Mouse (Mus musculus): ENCODE results near the gene Eif6. TPM values are rescaled to one million over a fixed set of nuclear protein-coding genes. Genes with fewer than 3 reads are reported as not detected.

Gene Eif6
- total RNA-seq, 2 experiments from 2014 or later, result 59.0 to 75.7 TPM

DNA sequence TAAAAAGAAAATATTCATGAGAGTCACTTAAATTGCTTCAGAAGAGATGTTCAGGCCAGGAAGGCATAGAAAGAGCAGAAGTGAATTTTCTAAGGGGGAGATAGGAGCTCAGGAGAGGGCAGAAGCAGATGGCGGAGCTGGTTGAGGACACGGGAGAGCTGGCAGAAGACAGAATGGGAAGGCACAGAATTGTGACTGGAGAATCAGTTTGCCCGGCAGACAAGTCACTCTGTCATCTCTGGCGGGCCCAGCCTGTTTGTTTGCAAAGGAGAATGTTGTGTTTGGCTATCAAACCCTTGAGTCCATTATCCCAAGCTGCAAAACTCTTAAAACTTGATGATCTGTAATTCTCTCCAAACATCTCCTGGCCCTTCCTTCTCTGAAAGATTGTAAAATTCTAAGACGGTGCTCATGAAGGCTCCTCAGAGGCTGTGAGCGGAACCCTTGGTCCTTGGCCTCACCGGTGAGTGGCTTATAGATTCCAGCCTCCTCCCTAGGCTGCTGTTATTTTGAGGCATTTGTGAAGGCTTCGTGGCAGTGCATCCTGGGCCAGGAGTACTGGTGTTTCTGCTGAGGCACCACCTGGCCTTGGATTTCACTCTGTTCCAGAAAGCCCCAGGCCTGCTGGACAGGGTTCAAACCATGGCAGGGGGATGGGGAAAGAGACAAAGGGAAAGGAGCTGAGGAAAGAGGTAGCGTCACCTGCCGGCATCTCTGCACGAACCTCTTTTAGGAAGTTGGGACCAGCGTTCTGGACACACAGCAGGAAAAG lies 31.9 kb downstream of the Eif6 start:
- DNase-seq (ENCODE audit: extremely low spot score in 1 of 2, low spot score in 1 of 2), result no peak

DNA sequence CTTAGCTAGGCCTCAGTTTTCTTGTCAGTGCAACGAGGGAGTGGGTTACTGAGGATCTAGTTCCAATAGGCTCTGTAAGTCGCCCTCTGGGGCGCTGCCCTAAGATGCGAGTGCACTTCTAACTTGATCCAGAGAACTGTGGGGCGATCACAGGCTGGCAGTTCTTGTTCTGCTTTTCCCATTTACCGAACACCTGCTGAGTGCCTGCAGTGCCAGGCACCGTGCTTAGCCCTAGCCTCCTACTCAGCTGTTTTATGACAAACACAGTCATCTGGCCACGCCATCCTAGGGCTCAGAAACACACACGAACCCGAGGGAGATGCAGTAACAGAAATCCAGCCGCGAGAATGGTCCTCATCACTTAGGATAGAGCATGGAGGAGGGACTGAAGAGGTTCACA lies 33.8 kb downstream of the Eif6 start:
- no peak for DNase-seq (ENCODE audit: extremely low spot score in 1 of 2, low spot score in 1 of 2)

- no peak for DNase-seq (ENCODE audit: extremely low spot score in 1 of 2, low spot score in 1 of 2)
Observed at GRCm38 (mm10) chr2:155787949-155788931, 38.5 kb downstream of the Eif6 start.

DNA sequence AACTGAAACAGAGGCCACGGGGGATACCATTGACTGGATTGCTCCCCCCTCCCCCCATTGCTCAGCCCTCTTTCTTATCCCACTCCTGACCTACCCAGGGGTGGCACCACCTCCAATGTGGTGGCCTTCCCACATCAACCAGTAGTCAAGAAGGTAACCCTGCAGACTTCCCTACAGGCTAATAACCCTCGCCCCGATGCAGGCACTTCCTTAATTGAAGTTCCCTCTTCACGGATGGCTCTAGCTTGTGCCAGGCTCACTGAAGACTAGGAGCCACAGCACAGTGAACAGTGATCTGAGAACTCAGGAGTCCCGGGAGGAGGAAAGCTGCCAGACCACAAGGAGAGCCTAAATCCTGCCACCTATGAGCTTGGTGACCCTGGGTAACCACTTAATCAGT lies 39.8 kb downstream of the Eif6 start:
- no peak for DNase-seq (ENCODE audit: extremely low spot score in 1 of 2, low spot score in 1 of 2)

DNA sequence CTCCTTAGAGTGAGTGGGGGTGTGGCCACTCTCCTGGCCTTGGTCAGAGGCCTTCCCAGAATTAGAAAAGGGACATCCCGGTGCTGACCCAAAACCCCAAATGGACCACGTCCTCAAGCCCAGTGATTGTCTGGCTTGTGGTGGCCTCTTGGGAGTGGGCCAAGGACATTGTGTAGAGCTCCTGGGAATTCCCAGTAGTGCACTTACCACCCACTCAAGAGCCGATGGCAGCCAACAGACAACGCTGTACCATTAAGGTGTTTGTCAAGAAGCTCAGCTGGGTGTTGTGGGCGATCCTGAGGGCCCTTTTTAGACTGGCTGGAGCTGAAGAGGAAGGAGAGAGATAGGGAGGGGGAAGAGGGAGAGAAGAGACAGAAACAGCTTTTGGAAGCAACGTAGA lies 42.2 kb downstream of the Eif6 start:
- DNase-seq (ENCODE audit: extremely low spot score in 1 of 2, low spot score in 1 of 2), result no peak

DNA sequence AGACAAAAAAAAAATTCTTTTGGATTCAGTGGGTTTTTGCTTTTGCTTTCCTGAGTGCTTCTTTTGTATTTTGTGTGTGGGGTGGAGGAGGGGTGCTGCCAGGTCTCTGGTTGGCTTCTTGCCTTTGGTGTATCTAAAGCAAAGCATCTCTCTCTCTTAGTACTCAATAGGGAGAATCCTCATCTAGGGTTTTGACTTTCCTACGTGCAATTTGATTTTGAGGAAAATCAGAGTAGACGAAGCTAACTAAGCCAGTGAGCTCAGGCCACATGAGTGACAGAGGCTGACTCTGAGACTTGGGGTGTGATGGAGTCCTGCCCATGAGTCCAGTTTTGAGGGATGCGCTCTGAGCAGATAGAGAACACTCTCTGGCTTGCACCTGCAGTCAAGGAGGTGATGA lies 47.2 kb downstream of the Eif6 start:
- no peak for DNase-seq (ENCODE audit: extremely low spot score in 1 of 2, low spot score in 1 of 2)

- no peak for DNase-seq (ENCODE audit: extremely low spot score in 1 of 2, low spot score in 1 of 2)
Observed at GRCm38 (mm10) chr2:155779066-155779465, 47.7 kb downstream of the Eif6 start.

- DNase-seq (ENCODE audit: extremely low spot score in 1 of 2, low spot score in 1 of 2), result no peak
Observed at GRCm38 (mm10) chr2:155778004-155778403, 48.7 kb downstream of the Eif6 start.

- DNase-seq (ENCODE audit: extremely low spot score in 1 of 2, low spot score in 1 of 2), result no peak
Observed at GRCm38 (mm10) chr2:155777688-155777985, 49.1 kb downstream of the Eif6 start.

GRCm38 (mm10) chr2:155776824-155777687 lies 49.7 kb downstream of the Eif6 start:
- no peak for DNase-seq (ENCODE audit: extremely low spot score in 1 of 2, low spot score in 1 of 2)

GRCm38 (mm10) chr2:155775685-155776263 lies 51.0 kb downstream of the Eif6 start:
- DNase-seq (ENCODE audit: extremely low spot score in 1 of 2, low spot score in 1 of 2), result peak; percentile 43 to 46

- DNase-seq (ENCODE audit: extremely low spot score in 1 of 2, low spot score in 1 of 2), result no peak
Observed at GRCm38 (mm10) chr2:155774927-155775684, 51.6 kb downstream of the Eif6 start, which contains the start of gene Mmp24. Gene Mmp24, plus strand, starts transcription at chr2:155775342.

GRCm38 (mm10) chr2:155774261-155774926 lies 52.3 kb downstream of the Eif6 start:
- DNase-seq (ENCODE audit: extremely low spot score in 1 of 2, low spot score in 1 of 2), result no peak

- no peak for DNase-seq (ENCODE audit: extremely low spot score in 1 of 2, low spot score in 1 of 2)
Observed at GRCm38 (mm10) chr2:155773664-155774063, 53.1 kb downstream of the Eif6 start.

Other genes with a start within 250 kb of the Eif6 start
- 10 to 100 TPM; 22.6 to 26.5 TPM for gene Gss, start 234.1 kb downstream of the Eif6 start, total RNA-seq (2021)
- gene Myh7b, start 215.7 kb downstream of the Eif6 start, total RNA-seq (2021), result 1 to 10 TPM; 2.7 to 3.7 TPM
- 100 to 1,000 TPM; 161 to 163 TPM for gene Trpc4ap, start 134.5 kb downstream of the Eif6 start, total RNA-seq (2021)
- 10 to 100 TPM; 19.8 to 22.9 TPM for gene Edem2, start 97.5 kb downstream of the Eif6 start, total RNA-seq (2021)
- gene Gm17581, start 91.1 kb downstream of the Eif6 start, total RNA-seq (2021), result not detected
- gene Procr, start 75.8 kb downstream of the Eif6 start, total RNA-seq (2021), result under 1 TPM; 0.71 to 0.96 TPM
- gene Mmp24, start 51.6 kb downstream of the Eif6 start, total RNA-seq (2021), result 10 to 100 TPM; 43.5 to 43.6 TPM
- 10 to 100 TPM; 52.8 to 60.0 TPM for gene BC029722, start 7.5 kb downstream of the Eif6 start, total RNA-seq (2021)
- gene Fam83c, start 7.9 kb upstream of the Eif6 start, total RNA-seq (2021), result not detected
- gene Uqcc1, start 103.4 kb upstream of the Eif6 start, total RNA-seq (2021), result 10 to 100 TPM; 60.8 to 74.1 TPM
- not detected for gene Gm15557, start 113.8 kb upstream of the Eif6 start, total RNA-seq (2021)
- gene Gdf5, start 118.4 kb upstream of the Eif6 start, total RNA-seq (2021), result under 1 TPM in 1 of 2 experiments, not detected in 1; 0.10 TPM
- gene Cep250, start 129.5 kb upstream of the Eif6 start, total RNA-seq (2021), result 10 to 100 TPM; 14.3 to 18.9 TPM
- gene 6430550D23Rik, start 181.1 kb upstream of the Eif6 start, total RNA-seq (2021), result 1 to 10 TPM; 1.8 to 2.6 TPM
- gene Ergic3, start 181.1 kb upstream of the Eif6 start, total RNA-seq (2021), result 100 to 1,000 TPM; 174 to 223 TPM
- gene Fer1l4, start 226.0 kb upstream of the Eif6 start, total RNA-seq (2021), result not detected
- gene Spag4, start 238.2 kb upstream of the Eif6 start, total RNA-seq (2021), result 1 to 10 TPM; 3.9 to 4.2 TPM